Mouse (Mus musculus) kidney, postnatal 10 days (tissue): ENCODE measurements around the gene Gm21477.
"Not testable (repeated sequence)": the region's sequence is repeated elsewhere in the genome, so short reads cannot be mapped to it uniquely, and the experiment has no call there.

Experiments
- DNase-seq: peaks from one replicate; pipeline ENCODE4 v3.0.0; 2021; ENCODE audit warnings: mixed read lengths

Gene Gm21477

GRCm38 (mm10) chrY:87116521-87116920, at the start of gene Gm21477:
Gene Gm21477 (plus strand): TSS chrY:87116821.
- not testable (repeated sequence) for DNase-seq
